In genomic region chr2:35595102-35595501, GRCm38 (mm10) we compare ENCODE assay signal across 17 mouse cellular contexts. TPM values are rescaled to one million over a fixed set of nuclear protein-coding genes. Genes with fewer than 3 reads are reported as not detected.
DNase-seq lines count a peak whose midpoint lies in the region; ATAC-seq lines count a peak whose summit lies in the region.
"Had no signal": no experiment of that assay in that cellular context is flagged by ENCODE, and none has a peak within 500 bp of the region (broad histone marks: within the 10 kb centered on the region; RNA-seq: fewer than 3 reads in every experiment).

No protein-coding gene starts in this region.

- no peak for DNase-seq in heart, adult 11 months
- peak; percentile 10 for DNase-seq in A20 (ENCODE audit: low read depth, low spot score)
- DNase-seq in kidney, postnatal 10 days, result peak; percentile 74
- DNase-seq in T-cell, adult 2 months (ENCODE audit: low spot score), result no peak
- DNase-seq in thymus, postnatal 10 days (ENCODE audit: low spot score in 2 of 2), result no peak
- DNase-seq: cerebellum, adult 2 months; embryo, embryonic 11 days; lung, adult 2 months; right cerebral cortex, postnatal 4 days had no signal

- peak overlapping the region; percentile 77 for H3K27ac ChIP-seq in heart, embryonic 12.5 days (ENCODE audit: poor library complexity, severe bottlenecking)
- peak overlapping the region; percentile 72 for H3K27ac ChIP-seq in brown adipose tissue, adult 24 weeks (replicated peaks; ENCODE audit: low read depth, low read length)
- H3K27ac ChIP-seq in forebrain, embryonic 12.5 days, result no peak overlapping the region
- H3K27ac ChIP-seq: hindbrain, embryonic 15.5 days; limb, embryonic 15.5 days; midbrain, embryonic 13.5 days had no signal

- ATAC-seq in heart, embryonic 12.5 days (ENCODE audit: insufficient number of reproducible peaks, low FRiP score), result no peak
- ATAC-seq in forebrain, embryonic 12.5 days (ENCODE audit: low FRiP score), result no peak
- ATAC-seq: CD4-positive, CD25-positive, alpha-beta regulatory T cell, adult 4 months; midbrain, embryonic 13.5 days had no signal

- H3K4me2 ChIP-seq in heart, embryonic 12.5 days, result 0 out of 2 replicates have a peak overlapping the region, but pooled peaks have one; percentile 8
- no peak overlapping the region for H3K4me2 ChIP-seq in forebrain, embryonic 12.5 days
- H3K4me2 ChIP-seq: hindbrain, embryonic 15.5 days; limb, embryonic 15.5 days; midbrain, embryonic 13.5 days had no signal

- H3K4me3 ChIP-seq in heart, embryonic 12.5 days, result no peak overlapping the region
- no peak overlapping the region for H3K4me3 ChIP-seq in brown adipose tissue, adult 24 weeks (ENCODE audit: insufficient read depth, low read depth, low read length)
- H3K4me3 ChIP-seq in forebrain, embryonic 12.5 days (replicated peaks), result no peak overlapping the region
- H3K4me3 ChIP-seq: erythroblast, embryonic 14.5 days; hindbrain, embryonic 15.5 days; limb, embryonic 15.5 days; midbrain, embryonic 13.5 days had no signal

- H3K9me3 ChIP-seq in heart, embryonic 12.5 days (replicated peaks), result no peaks in the 10 kb centered on the region
- H3K9me3 ChIP-seq in forebrain, embryonic 12.5 days, result no peaks in the 10 kb centered on the region
- H3K9me3 ChIP-seq: hindbrain, embryonic 15.5 days; limb, embryonic 15.5 days; midbrain, embryonic 13.5 days had no signal

- WGBS in heart, embryonic 12.5 days, result 39% methylated on average over 1 of the region's 1 CpGs
- WGBS in forebrain, embryonic 12.5 days, result 77% methylated on average over 1 of the region's 1 CpGs

- peaks cover 92% of the 10 kb centered on the region for H3K4me1 ChIP-seq in heart, embryonic 12.5 days (replicated peaks)
- peaks cover 65% of the 10 kb centered on the region for H3K4me1 ChIP-seq in brown adipose tissue, adult 24 weeks (ENCODE audit: control insufficient read depth, insufficient read depth, insufficient read length, low read length)
- H3K4me1 ChIP-seq in forebrain, embryonic 12.5 days, result no peaks in the 10 kb centered on the region; the same call in none of the 2 replicates

- H3K9ac ChIP-seq in heart, embryonic 12.5 days, result peak overlapping the region; percentile 42; the same call in 1 of the 2 replicates
- H3K9ac ChIP-seq in forebrain, embryonic 12.5 days, result no peak overlapping the region
- H3K9ac ChIP-seq: hindbrain, embryonic 15.5 days; limb, embryonic 15.5 days; midbrain, embryonic 13.5 days had no signal

- H3K36me3 ChIP-seq in heart, embryonic 12.5 days, result 0 out of 2 replicates have a peak, but pooled peaks cover 3% of the 10 kb centered on the region
- no peaks in the 10 kb centered on the region for H3K36me3 ChIP-seq in forebrain, embryonic 12.5 days (replicated peaks)
- H3K36me3 ChIP-seq: hindbrain, embryonic 15.5 days; limb, embryonic 15.5 days; midbrain, embryonic 13.5 days had no signal

- no peaks in the 10 kb centered on the region for H3K27me3 ChIP-seq in heart, embryonic 12.5 days (replicated peaks)
- H3K27me3 ChIP-seq in forebrain, embryonic 12.5 days, result peaks cover 9% of the 10 kb centered on the region
- H3K27me3 ChIP-seq: hindbrain, embryonic 15.5 days; limb, embryonic 15.5 days had no signal

RNA-seq across cellular contexts. Expression of gene Dab2ip, which starts 37.0 kb away (rescaled TPM):
- polyA plus RNA-seq in heart, embryonic 12.5 days (2016; fragmentation: Nextera tagmentation; extraction: Ambion mirVana), result 55.6 and 62.5 TPM in 2 replicates
- 14.3 and 19.1 TPM in 2 replicates for polyA plus RNA-seq in brown adipose tissue, adult 24 weeks (2012; ENCODE audit: insufficient read depth, insufficient read length, missing spikeins)
- polyA plus RNA-seq in forebrain, embryonic 12.5 days (2016; fragmentation: Nextera tagmentation; extraction: Ambion mirVana), result 36.8 and 56.9 TPM in 2 replicates

Comparison
In these comparisons a context has a peak if more than half of its experiments do, and no peak if none do; other contexts are left out.
1. DNase-seq: peak in A20 (single experiment) and kidney, postnatal 10 days (single experiment); none in heart, adult 11 months (single experiment), T-cell, adult 2 months (single experiment) and thymus, postnatal 10 days (0 of 2).